Mouse (Mus musculus): ENCODE results near the gene Tbxas1. TPM values are rescaled to one million over a fixed set of nuclear protein-coding genes. Genes with fewer than 3 reads are reported as not detected.
A peak's percentile ranks its signal among the peaks of the same experiment; 100 is the strongest.

The Tbxas1 gene
- polyA plus RNA-seq, 1 experiment from 2014 or later, result 2.0 TPM

GRCm38 (mm10) chr6:39115438-39115837, 240.2 kb downstream of the Tbxas1 start:
- H3K27ac ChIP-seq (replicated peaks), result no peak overlapping the region
- no peak for DNase-seq (ENCODE audit: low spot score)
- no peak overlapping the region for H3K4me3 ChIP-seq (ENCODE audit: low read depth, low read length)
- 0 out of 2 replicates have a peak, but pooled peaks cover 2% of the 10 kb centered on the region for H3K36me3 ChIP-seq (ENCODE audit: control insufficient read depth, insufficient read depth, low read length)
- TF ChIP-seq EP300 (optimal IDR thresholded peaks at IDR 0.05) (no peak), CTCF (IDR thresholded peaks at IDR 0.05; ENCODE audit: low read depth) (no peak)
- H3K27me3 ChIP-seq (ENCODE audit: control insufficient read depth, insufficient read depth, low read length), result no peaks in the 10 kb centered on the region
- ATAC-seq (ENCODE audit: low FRiP score, low TSS enrichment), result 0 out of 2 replicates have a peak, but pooled peaks have one; percentile 13
- H3K4me1 ChIP-seq (replicated peaks; ENCODE audit: control insufficient read depth, insufficient read depth), result no peaks in the 10 kb centered on the region
- no peak overlapping the region for H3K4me2 ChIP-seq (replicated peaks; ENCODE audit: low read depth)
- H3K9ac ChIP-seq (ENCODE audit: low read length), result no peak overlapping the region
- 88% methylated on average over 1 of the region's 1 CpGs for WGBS
- H3K9me3 ChIP-seq (ENCODE audit: control insufficient read depth, low read length), result no peaks in the 10 kb centered on the region

DNA sequence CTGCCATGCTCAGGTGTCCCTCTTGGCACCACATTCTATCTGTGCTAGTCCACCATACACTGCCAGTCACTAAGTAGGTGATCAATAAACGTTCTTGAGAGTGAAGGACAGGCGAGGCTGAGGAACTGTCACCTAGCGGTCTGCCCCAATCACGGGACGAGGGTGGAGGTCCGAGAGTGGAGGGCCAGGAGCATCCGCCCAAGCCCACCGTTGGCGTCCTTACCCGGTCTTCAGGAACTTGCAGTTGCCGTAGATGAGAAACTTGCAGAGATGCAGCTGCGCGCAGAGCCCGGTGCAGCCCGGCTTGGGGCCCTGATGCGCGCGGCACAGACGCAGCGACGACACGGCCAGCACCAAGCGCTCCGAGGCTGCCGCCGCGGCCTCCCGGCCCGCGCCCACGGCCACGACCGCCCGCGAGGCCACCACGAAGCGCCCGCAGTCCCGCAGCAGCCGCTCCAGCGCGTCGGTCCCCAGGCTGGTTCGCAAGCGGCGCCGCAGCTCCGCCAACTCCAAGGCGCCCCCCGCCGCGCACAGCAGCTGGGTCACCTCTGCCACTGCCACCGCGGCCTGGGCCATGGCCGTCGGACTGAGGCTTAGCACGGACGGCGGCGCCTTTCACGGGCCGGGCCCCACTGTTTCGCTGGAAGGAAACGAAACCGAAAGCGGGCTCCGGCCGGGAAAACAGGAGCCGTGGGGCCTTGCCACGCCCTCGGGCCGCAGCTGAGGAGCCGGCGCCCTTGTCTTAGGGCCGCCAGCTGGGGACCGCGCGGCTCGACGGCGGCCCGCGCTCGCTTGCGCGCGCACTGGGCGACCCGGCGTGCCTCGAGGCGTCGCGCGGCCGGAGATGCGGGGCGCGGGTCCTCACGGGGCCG, 242.6 kb downstream of the Tbxas1 start, which contains the start of gene Parp12:
TSS of gene Parp12 (minus strand) at position 766 of the 872 bp plus-strand sequence.
- H3K4me3 ChIP-seq (ENCODE audit: low read depth, low read length), result peak within 1 kb of the TSS; percentile 90
- H3K9me3 ChIP-seq (ENCODE audit: control insufficient read depth, low read length), result no peaks in the 10 kb centered on the region
- peak within 1 kb of the TSS; percentile 96 for H3K9ac ChIP-seq (ENCODE audit: low read length)
- no peak for TF ChIP-seq EP300 (optimal IDR thresholded peaks at IDR 0.05)
- no peak for TF ChIP-seq CTCF (IDR thresholded peaks at IDR 0.05; ENCODE audit: low read depth)
- ATAC-seq (ENCODE audit: low FRiP score, low TSS enrichment) (peak; percentile 92), DNase-seq (ENCODE audit: low spot score) (peak; percentile 88)
- H3K27ac ChIP-seq (replicated peaks), result peak within 1 kb of the TSS; percentile 90
- H3K4me2 ChIP-seq (replicated peaks; ENCODE audit: low read depth), result peak within 1 kb of the TSS; percentile 72
- H3K36me3 ChIP-seq (ENCODE audit: control insufficient read depth, insufficient read depth, low read length), result no peaks in the 10 kb centered on the region
- no peaks in the 10 kb centered on the region for H3K27me3 ChIP-seq (ENCODE audit: control insufficient read depth, insufficient read depth, low read length)
- WGBS, result 1% methylated on average over 99 of the region's 101 CpGs
- no peaks in the 10 kb centered on the region for H3K4me1 ChIP-seq (replicated peaks; ENCODE audit: control insufficient read depth, insufficient read depth)

GRCm38 (mm10) chr6:39118456-39118881, 243.3 kb downstream of the Tbxas1 start:
- Histone ChIP-seq H3K4me3 (ENCODE audit: low read depth, low read length) (peak overlapping the region; percentile 90), H3K27ac (replicated peaks) (peak overlapping the region; percentile 90), H3K27me3 (ENCODE audit: control insufficient read depth, insufficient read depth, low read length) (no peaks in the 10 kb centered on the region), H3K4me1 (replicated peaks; ENCODE audit: control insufficient read depth, insufficient read depth) (no peaks in the 10 kb centered on the region), H3K9me3 (ENCODE audit: control insufficient read depth, low read length) (no peaks in the 10 kb centered on the region), H3K4me2 (replicated peaks; ENCODE audit: low read depth) (peak overlapping the region; percentile 72), H3K36me3 (ENCODE audit: control insufficient read depth, insufficient read depth, low read length) (no peaks in the 10 kb centered on the region), H3K9ac (ENCODE audit: low read length) (peak overlapping the region; percentile 96)
- no peak for TF ChIP-seq EP300 (optimal IDR thresholded peaks at IDR 0.05)
- no peak for TF ChIP-seq CTCF (IDR thresholded peaks at IDR 0.05; ENCODE audit: low read depth)
- peak; percentile 53 for ATAC-seq (ENCODE audit: low FRiP score, low TSS enrichment)
- WGBS, result 11% methylated on average over 49 of the region's 49 CpGs
- no peak for DNase-seq (ENCODE audit: low spot score)

DNA sequence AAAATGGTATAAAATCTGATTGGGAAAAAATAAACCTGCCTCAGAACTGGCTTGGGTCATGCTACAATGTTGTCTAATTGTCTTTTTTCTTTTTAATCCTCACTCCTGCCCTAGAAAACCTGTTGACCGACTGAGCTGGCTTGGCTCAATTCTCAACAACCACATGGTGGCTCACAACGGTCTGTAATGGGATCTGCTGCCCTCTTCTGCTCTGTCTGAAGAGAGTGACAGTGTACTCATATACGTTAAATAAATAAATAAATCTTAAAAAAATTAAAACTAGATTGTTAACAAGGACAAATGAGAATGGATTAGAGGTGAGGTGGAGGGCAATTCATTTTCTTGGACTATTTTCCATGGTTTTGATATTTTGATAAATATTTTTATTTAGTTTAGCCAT, 245.5 kb downstream of the Tbxas1 start:
- Histone ChIP-seq H3K27me3 (ENCODE audit: control insufficient read depth, insufficient read depth, low read length) (no peaks in the 10 kb centered on the region), H3K4me2 (replicated peaks; ENCODE audit: low read depth) (no peak overlapping the region), H3K36me3 (ENCODE audit: control insufficient read depth, insufficient read depth, low read length) (no peaks in the 10 kb centered on the region), H3K27ac (replicated peaks) (no peak overlapping the region), H3K9ac (ENCODE audit: low read length) (no peak overlapping the region), H3K4me1 (replicated peaks; ENCODE audit: control insufficient read depth, insufficient read depth) (no peaks in the 10 kb centered on the region), H3K4me3 (ENCODE audit: low read depth, low read length) (no peak overlapping the region), H3K9me3 (ENCODE audit: control insufficient read depth, low read length) (no peaks in the 10 kb centered on the region)
- ATAC-seq (ENCODE audit: low FRiP score, low TSS enrichment), result no peak
- no peak for DNase-seq (ENCODE audit: low spot score)
- WGBS, result 30% methylated on average over 3 of the region's 3 CpGs
- TF ChIP-seq CTCF (IDR thresholded peaks at IDR 0.05; ENCODE audit: low read depth) (peak; percentile 32), EP300 (optimal IDR thresholded peaks at IDR 0.05) (no peak)

DNA sequence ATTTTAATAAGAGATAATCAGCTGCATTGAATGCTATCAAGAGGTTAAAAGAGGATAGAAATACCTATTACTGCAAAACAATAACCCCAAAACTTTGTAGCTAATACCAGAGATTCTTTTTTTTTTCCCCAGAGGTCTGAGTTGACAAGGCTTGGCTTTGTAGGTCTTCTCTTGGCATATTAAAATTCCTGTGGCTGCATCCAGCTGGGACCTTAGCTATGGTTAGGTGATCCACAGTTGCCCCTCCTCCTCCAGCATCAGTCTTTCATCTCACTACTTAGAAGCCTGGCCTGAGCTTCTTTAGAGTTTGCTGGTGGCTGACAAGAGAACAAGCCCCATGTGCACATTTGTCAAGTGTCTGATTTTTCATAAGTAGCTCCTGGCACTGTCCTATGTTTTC, 249.5 kb downstream of the Tbxas1 start:
- no peaks in the 10 kb centered on the region for H3K36me3 ChIP-seq (ENCODE audit: control insufficient read depth, insufficient read depth, low read length)
- no peak overlapping the region for H3K27ac ChIP-seq (replicated peaks)
- H3K4me3 ChIP-seq (ENCODE audit: low read depth, low read length), result no peak overlapping the region
- ATAC-seq (ENCODE audit: low FRiP score, low TSS enrichment) (no peak), DNase-seq (ENCODE audit: low spot score) (no peak)
- no peaks in the 10 kb centered on the region for H3K9me3 ChIP-seq (ENCODE audit: control insufficient read depth, low read length)
- TF ChIP-seq CTCF (IDR thresholded peaks at IDR 0.05; ENCODE audit: low read depth), result no peak
- no peak for TF ChIP-seq EP300 (optimal IDR thresholded peaks at IDR 0.05)
- H3K4me1 ChIP-seq (replicated peaks; ENCODE audit: control insufficient read depth, insufficient read depth), result no peaks in the 10 kb centered on the region
- H3K4me2 ChIP-seq (replicated peaks; ENCODE audit: low read depth), result no peak overlapping the region
- no peak overlapping the region for H3K9ac ChIP-seq (ENCODE audit: low read length)
- no peaks in the 10 kb centered on the region for H3K27me3 ChIP-seq (ENCODE audit: control insufficient read depth, insufficient read depth, low read length)

DNA sequence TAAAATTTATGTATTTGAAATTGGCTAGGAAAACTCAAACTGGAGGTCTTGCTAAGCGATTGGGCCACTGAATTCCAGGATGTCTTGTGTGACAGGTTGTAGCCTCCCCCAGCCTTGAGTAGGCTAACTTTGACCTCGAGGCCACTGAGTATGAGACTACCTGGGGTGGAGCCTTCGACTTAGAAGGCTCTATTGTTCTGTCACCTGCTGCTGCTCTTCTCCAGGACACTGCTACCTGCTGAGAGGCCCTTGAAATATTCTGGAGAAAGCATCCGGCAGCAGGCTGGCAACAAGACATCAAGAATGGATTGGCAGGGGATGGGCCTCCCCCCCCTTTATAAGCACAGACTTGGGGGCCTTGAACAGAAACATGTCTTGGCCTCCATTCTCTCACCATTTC, 256.3 kb downstream of the Tbxas1 start:
- 39% methylated on average over 4 of the region's 4 CpGs for WGBS
- no peaks in the 10 kb centered on the region for H3K9me3 ChIP-seq (ENCODE audit: control insufficient read depth, low read length)
- no peak overlapping the region for H3K27ac ChIP-seq (replicated peaks)

More for the DNA sequence above, 256.3 kb downstream of the Tbxas1 start:
- TF ChIP-seq EP300 (optimal IDR thresholded peaks at IDR 0.05) (no peak), CTCF (IDR thresholded peaks at IDR 0.05; ENCODE audit: low read depth) (no peak)
- H3K27me3 ChIP-seq (ENCODE audit: control insufficient read depth, insufficient read depth, low read length), result no peaks in the 10 kb centered on the region
- H3K36me3 ChIP-seq (ENCODE audit: control insufficient read depth, insufficient read depth, low read length), result peaks cover 8% of the 10 kb centered on the region; the same call in 1 of the 2 replicates
- no peak overlapping the region for H3K4me2 ChIP-seq (replicated peaks; ENCODE audit: low read depth)
- no peak overlapping the region for H3K4me3 ChIP-seq (ENCODE audit: low read depth, low read length)
- no peak for ATAC-seq (ENCODE audit: low FRiP score, low TSS enrichment)
- H3K4me1 ChIP-seq (replicated peaks; ENCODE audit: control insufficient read depth, insufficient read depth), result no peaks in the 10 kb centered on the region
- no peak for DNase-seq (ENCODE audit: low spot score)
- H3K9ac ChIP-seq (ENCODE audit: low read length), result no peak overlapping the region
